Mouse (Mus musculus) kidney, adult 2 months (tissue): ENCODE measurements at regions not wholly inside any gene's neighbourhood (a gene's known extent, or its start where the extent isn't known, plus 50 kb on each side); places are given as distances from the start of the nearest gene placed in this dataset.
"Not testable (repeated sequence)": the region's sequence is repeated elsewhere in the genome, so short reads cannot be mapped to it uniquely, and the experiment has no call there.

ENCODE experiments used
- DNase-seq: peaks from one replicate; pipeline ENCODE4 v3.0.0; 2021
- H3K27ac ChIP-seq: fragments of 200-500 bp; 2 replicates; pipeline ENCODE4 v1.5.1; 2012; ENCODE audit warnings: low read depth, low read length, control low read depth, inconsistent platforms; ENCODE audit not compliant: insufficient read depth
- H3K27me3 ChIP-seq: fragments of 200-500 bp; replicated peaks from 2 replicates; pipeline ENCODE4 v1.6.1; 2012; ENCODE audit warnings: mild to moderate bottlenecking, moderate library complexity, low read length, inconsistent platforms; ENCODE audit not compliant: control insufficient read depth, insufficient read depth
- H3K36me3 ChIP-seq: fragments of 200-500 bp; 2 replicates; pipeline ENCODE4 v1.6.1; 2012; ENCODE audit warnings: mild to moderate bottlenecking, moderate library complexity, low read length, inconsistent platforms; ENCODE audit not compliant: control insufficient read depth, insufficient read depth
- H3K4me1 ChIP-seq: fragments of 200-500 bp; 2 replicates; pipeline ENCODE4 v1.6.1; 2011; ENCODE audit warnings: low read length; ENCODE audit not compliant: control insufficient read depth, insufficient read depth
- H3K4me3 ChIP-seq: fragments of 200-500 bp; 2 replicates; pipeline ENCODE4 v1.5.1; 2011; ENCODE audit warnings: mild to moderate bottlenecking, low read depth, low read length, control low read depth; ENCODE audit not compliant: insufficient read depth
- CTCF ChIP-seq: fragments of 200-500 bp; conservative IDR thresholded peaks from 2 replicates; pipeline ENCODE4 v1.5.1; 2011; ENCODE audit warnings: low read depth, mild to moderate bottlenecking, control low read depth, low read length, moderate library complexity, mixed read lengths; ENCODE audit not compliant: insufficient read depth, insufficient read length
- POLR2A ChIP-seq: fragments of 200-500 bp; IDR thresholded peaks from one replicate; pipeline ENCODE4 v1.6.1; 2011; ENCODE audit warnings: low read depth, low read length, control low read depth
- WGBS: fragments of 180-500 bp; shearing (Covaris S2); methylation state at CpG from one replicate; pipeline ENCODE4 v1.1.7; 2018; 5-methylcytosine and 5-hydroxymethylcytosine counted together

GRCm38 (mm10) chr7:73601336-73601735 is 59.7 kb upstream of the Chd2 start:
- Histone ChIP-seq H3K27ac (no peak overlapping the region), H3K36me3 (no peaks in the 10 kb centered on the region), H3K4me3 (no peak overlapping the region), H3K4me1 (peaks cover 3% of the 10 kb centered on the region; the same call in 1 of the 2 replicates), H3K27me3 (no peaks in the 10 kb centered on the region)
- TF ChIP-seq POLR2A = no peak
- no peak for TF ChIP-seq CTCF
- no peak for DNase-seq
- 71% methylated on average over 2 of the region's 2 CpGs for WGBS

- Histone ChIP-seq H3K4me3 (no peak overlapping the region), H3K27me3 (no peaks in the 10 kb centered on the region), H3K4me1 (peaks cover 9% of the 10 kb centered on the region), H3K36me3 (no peaks in the 10 kb centered on the region), H3K27ac (no peak overlapping the region)
- no peak for DNase-seq
- TF ChIP-seq CTCF (no peak), POLR2A (no peak)
- WGBS = 95% methylated on average over 1 of the region's 1 CpGs
Measured at GRCm38 (mm10) chr7:73600776-73601175, 59.1 kb upstream of the Chd2 start.

- not testable (repeated sequence) for H3K36me3 ChIP-seq, DNase-seq, H3K27ac ChIP-seq, H3K4me3 ChIP-seq, H3K27me3 ChIP-seq
- peaks cover 11% of the 10 kb centered on the region for H3K4me1 ChIP-seq
- 85% methylated on average over 3 of the region's 3 CpGs for WGBS
Measured at GRCm38 (mm10) chr7:73600003-73600385, 58.4 kb upstream of the Chd2 start.

- Histone ChIP-seq H3K4me1 (peaks cover 12% of the 10 kb centered on the region), H3K36me3 (no peaks in the 10 kb centered on the region), H3K27me3 (no peaks in the 10 kb centered on the region), H3K4me3 (no peak overlapping the region), H3K27ac (no peak overlapping the region)
- whole genome bisulfite sequencing = 95% methylated on average over 9 of the region's 9 CpGs
- TF ChIP-seq POLR2A = no peak
- no peak for TF ChIP-seq CTCF
- DNase-seq = no peak
Measured at GRCm38 (mm10) chr7:73599354-73600002, 57.8 kb upstream of the Chd2 start.

GRCm38 (mm10) chr7:73597968-73598367 is 56.3 kb upstream of the Chd2 start:
- DNase-seq = no peak
- WGBS = 79% methylated on average over 5 of the region's 5 CpGs
- no peaks in the 10 kb centered on the region for H3K36me3 ChIP-seq
- peaks cover 14% of the 10 kb centered on the region for H3K4me1 ChIP-seq
- no peak overlapping the region for H3K27ac ChIP-seq
- no peaks in the 10 kb centered on the region for H3K27me3 ChIP-seq
- TF ChIP-seq CTCF = no peak
- no peak for TF ChIP-seq POLR2A
- no peak overlapping the region for H3K4me3 ChIP-seq

- no peak overlapping the region for H3K4me3 ChIP-seq
- peak overlapping the region; percentile 43; the same call in 1 of the 2 replicates for H3K27ac ChIP-seq
- no peaks in the 10 kb centered on the region for H3K27me3 ChIP-seq
- DNase-seq = no peak
- 67% methylated on average over 11 of the region's 11 CpGs for WGBS
- no peaks in the 10 kb centered on the region for H3K36me3 ChIP-seq
- TF ChIP-seq CTCF = no peak
- no peak for TF ChIP-seq POLR2A
- peaks cover 14% of the 10 kb centered on the region for H3K4me1 ChIP-seq
Measured at GRCm38 (mm10) chr7:73596866-73597840, 55.5 kb upstream of the Chd2 start.

GRCm38 (mm10) chr7:73596415-73596814 is 54.8 kb upstream of the Chd2 start:
- H3K4me1 ChIP-seq = peaks cover 14% of the 10 kb centered on the region
- DNase-seq = no peak
- 56% methylated on average over 2 of the region's 2 CpGs for WGBS
- no peaks in the 10 kb centered on the region for H3K36me3 ChIP-seq
- H3K27ac ChIP-seq = peak overlapping the region; percentile 77; the same call in 1 of the 2 replicates
- no peak overlapping the region for H3K4me3 ChIP-seq
- no peaks in the 10 kb centered on the region for H3K27me3 ChIP-seq
- TF ChIP-seq POLR2A (no peak), CTCF (no peak)
